Mouse (Mus musculus): ENCODE measurements around the gene Tm9sf2. TPM values are rescaled to one million over a fixed set of nuclear protein-coding genes. Genes with fewer than 3 reads are reported as not detected.

The Tm9sf2 gene
- polyA plus RNA-seq, 1 experiment from 2014 or later, result 72.6 TPM

- no peak overlapping the region for H3K27ac ChIP-seq (replicated peaks)
- H3K27me3 ChIP-seq, result no peaks in the 10 kb centered on the region
- peaks cover 9% of the 10 kb centered on the region for H3K4me1 ChIP-seq (replicated peaks)
- H3K4me2 ChIP-seq, result no peak overlapping the region
- ATAC-seq (ENCODE audit: insufficient read depth), result no peak
- no peak overlapping the region for H3K9ac ChIP-seq
- H3K4me3 ChIP-seq (replicated peaks), result no peak overlapping the region
- WGBS (ENCODE audit: insufficient replicate concordance), result 64% methylated on average over 5 of the region's 5 CpGs
- no peaks in the 10 kb centered on the region for H3K36me3 ChIP-seq (replicated peaks)
- H3K9me3 ChIP-seq (replicated peaks), result no peaks in the 10 kb centered on the region
Measured at GRCm38 (mm10) chr14:122073422-122073821, 33.4 kb upstream of the Tm9sf2 start.

- no peaks in the 10 kb centered on the region; the same call in none of the 2 replicates for H3K4me1 ChIP-seq (replicated peaks)
- H3K9me3 ChIP-seq (replicated peaks), result no peaks in the 10 kb centered on the region
- no peak overlapping the region for H3K4me2 ChIP-seq
- no peaks in the 10 kb centered on the region for H3K36me3 ChIP-seq (replicated peaks)
- 71% methylated on average over 10 of the region's 10 CpGs for WGBS (ENCODE audit: insufficient replicate concordance)
- ATAC-seq (ENCODE audit: insufficient read depth), result no peak
- no peaks in the 10 kb centered on the region for H3K27me3 ChIP-seq
- H3K4me3 ChIP-seq (replicated peaks), result no peak overlapping the region
- no peak overlapping the region for H3K9ac ChIP-seq
- H3K27ac ChIP-seq (replicated peaks), result no peak overlapping the region
Measured at GRCm38 (mm10) chr14:122074360-122074759, 32.5 kb upstream of the Tm9sf2 start.

GRCm38 (mm10) chr14:122075485-122076200 lies 31.2 kb upstream of the Tm9sf2 start:
- Histone ChIP-seq H3K9ac (no peak overlapping the region), H3K4me3 (replicated peaks) (no peak overlapping the region), H3K27ac (replicated peaks) (no peak overlapping the region), H3K36me3 (replicated peaks) (no peaks in the 10 kb centered on the region), H3K9me3 (replicated peaks) (no peaks in the 10 kb centered on the region), H3K27me3 (no peaks in the 10 kb centered on the region), H3K4me1 (replicated peaks) (no peaks in the 10 kb centered on the region; the same call in 1 of the 2 replicates), H3K4me2 (no peak overlapping the region)
- no peak for ATAC-seq (ENCODE audit: insufficient read depth)
- WGBS (ENCODE audit: insufficient replicate concordance), result 72% methylated on average over 21 of the region's 21 CpGs

GRCm38 (mm10) chr14:122077017-122077416 lies 29.8 kb upstream of the Tm9sf2 start:
- WGBS (ENCODE audit: insufficient replicate concordance), result 58% methylated on average over 3 of the region's 3 CpGs
- Histone ChIP-seq H3K27ac (replicated peaks) (no peak overlapping the region), H3K36me3 (replicated peaks) (no peaks in the 10 kb centered on the region), H3K4me3 (replicated peaks) (no peak overlapping the region), H3K4me2 (no peak overlapping the region), H3K27me3 (no peaks in the 10 kb centered on the region), H3K9ac (no peak overlapping the region), H3K4me1 (replicated peaks) (no peaks in the 10 kb centered on the region), H3K9me3 (replicated peaks) (no peaks in the 10 kb centered on the region)
- no peak for ATAC-seq (ENCODE audit: insufficient read depth)

- 33% methylated on average over 6 of the region's 6 CpGs for WGBS (ENCODE audit: insufficient replicate concordance)
- H3K4me2 ChIP-seq, result no peak overlapping the region
- H3K9ac ChIP-seq, result no peak overlapping the region
- H3K9me3 ChIP-seq (replicated peaks), result no peaks in the 10 kb centered on the region
- no peak for ATAC-seq (ENCODE audit: insufficient read depth)
- no peaks in the 10 kb centered on the region for H3K27me3 ChIP-seq
- no peaks in the 10 kb centered on the region for H3K36me3 ChIP-seq (replicated peaks)
- no peak overlapping the region for H3K4me3 ChIP-seq (replicated peaks)
- no peaks in the 10 kb centered on the region for H3K4me1 ChIP-seq (replicated peaks)
- H3K27ac ChIP-seq (replicated peaks), result no peak overlapping the region
Measured at GRCm38 (mm10) chr14:122079428-122079827, 27.4 kb upstream of the Tm9sf2 start.

- H3K27me3 ChIP-seq, result no peaks in the 10 kb centered on the region
- ATAC-seq (ENCODE audit: insufficient read depth), result no peak
- no peak overlapping the region for H3K9ac ChIP-seq
- H3K9me3 ChIP-seq (replicated peaks), result no peaks in the 10 kb centered on the region
- no peaks in the 10 kb centered on the region for H3K36me3 ChIP-seq (replicated peaks)
- no peak overlapping the region for H3K4me3 ChIP-seq (replicated peaks)
- H3K27ac ChIP-seq (replicated peaks), result no peak overlapping the region
- WGBS (ENCODE audit: insufficient replicate concordance), result 76% methylated on average over 5 of the region's 5 CpGs
- no peaks in the 10 kb centered on the region for H3K4me1 ChIP-seq (replicated peaks)
- no peak overlapping the region for H3K4me2 ChIP-seq
Measured at GRCm38 (mm10) chr14:122079921-122080320, 26.9 kb upstream of the Tm9sf2 start.

- no peak overlapping the region for H3K4me3 ChIP-seq (replicated peaks)
- no peak for ATAC-seq (ENCODE audit: insufficient read depth)
- H3K9ac ChIP-seq, result no peak overlapping the region
- H3K9me3 ChIP-seq (replicated peaks), result no peaks in the 10 kb centered on the region
- no peak overlapping the region for H3K4me2 ChIP-seq
- no peak overlapping the region for H3K27ac ChIP-seq (replicated peaks)
- H3K27me3 ChIP-seq, result no peaks in the 10 kb centered on the region
- H3K36me3 ChIP-seq (replicated peaks), result no peaks in the 10 kb centered on the region
- WGBS (ENCODE audit: insufficient replicate concordance), result 22% methylated on average over 3 of the region's 3 CpGs
- no peaks in the 10 kb centered on the region for H3K4me1 ChIP-seq (replicated peaks)
Measured at GRCm38 (mm10) chr14:122081308-122081707, 25.5 kb upstream of the Tm9sf2 start.

- 57% methylated on average over 7 of the region's 7 CpGs for WGBS (ENCODE audit: insufficient replicate concordance)
- H3K36me3 ChIP-seq (replicated peaks), result no peaks in the 10 kb centered on the region
- no peaks in the 10 kb centered on the region for H3K9me3 ChIP-seq (replicated peaks)
- ATAC-seq (ENCODE audit: insufficient read depth), result no peak
- H3K27ac ChIP-seq (replicated peaks), result no peak overlapping the region
- no peaks in the 10 kb centered on the region for H3K27me3 ChIP-seq
- no peak overlapping the region for H3K9ac ChIP-seq
- no peak overlapping the region for H3K4me3 ChIP-seq (replicated peaks)
- no peaks in the 10 kb centered on the region for H3K4me1 ChIP-seq (replicated peaks)
- H3K4me2 ChIP-seq, result no peak overlapping the region
Measured at GRCm38 (mm10) chr14:122083499-122083898, 23.3 kb upstream of the Tm9sf2 start.

- ATAC-seq (ENCODE audit: insufficient read depth), result no peak
- H3K27ac ChIP-seq (replicated peaks), result no peak overlapping the region
- WGBS (ENCODE audit: insufficient replicate concordance), result 47% methylated on average over 5 of the region's 5 CpGs
Measured at GRCm38 (mm10) chr14:122087956-122088355, 18.9 kb upstream of the Tm9sf2 start.

GRCm38 (mm10) chr14:122092363-122092762 lies 14.5 kb upstream of the Tm9sf2 start:
- Histone ChIP-seq H3K27me3 (no peaks in the 10 kb centered on the region), H3K4me3 (replicated peaks) (no peak overlapping the region), H3K9me3 (replicated peaks) (no peaks in the 10 kb centered on the region), H3K27ac (replicated peaks) (no peak overlapping the region), H3K36me3 (replicated peaks) (no peaks in the 10 kb centered on the region), H3K4me1 (replicated peaks) (no peaks in the 10 kb centered on the region), H3K4me2 (no peak overlapping the region), H3K9ac (no peak overlapping the region)
- ATAC-seq (ENCODE audit: insufficient read depth), result no peak
- WGBS (ENCODE audit: insufficient replicate concordance), result 49% methylated on average over 4 of the region's 4 CpGs

More at GRCm38 (mm10) chr14:122087956-122088355, 18.9 kb upstream of the Tm9sf2 start:
- no peaks in the 10 kb centered on the region for H3K27me3 ChIP-seq
- no peaks in the 10 kb centered on the region for H3K4me1 ChIP-seq (replicated peaks)
- no peaks in the 10 kb centered on the region for H3K9me3 ChIP-seq (replicated peaks)
- no peak overlapping the region for H3K4me2 ChIP-seq
- H3K36me3 ChIP-seq (replicated peaks), result no peaks in the 10 kb centered on the region
- H3K4me3 ChIP-seq (replicated peaks), result no peak overlapping the region
- no peak overlapping the region for H3K9ac ChIP-seq

GRCm38 (mm10) chr14:122096331-122096730 lies 10.5 kb upstream of the Tm9sf2 start:
- H3K4me1 ChIP-seq (replicated peaks), result no peaks in the 10 kb centered on the region
- H3K36me3 ChIP-seq (replicated peaks), result no peaks in the 10 kb centered on the region
- H3K9ac ChIP-seq, result no peak overlapping the region
- H3K9me3 ChIP-seq (replicated peaks), result no peaks in the 10 kb centered on the region
- no peak overlapping the region for H3K4me2 ChIP-seq
- WGBS (ENCODE audit: insufficient replicate concordance), result 83% methylated on average over 11 of the region's 11 CpGs
- no peaks in the 10 kb centered on the region for H3K27me3 ChIP-seq
- no peak overlapping the region for H3K27ac ChIP-seq (replicated peaks)
- ATAC-seq (ENCODE audit: insufficient read depth), result no peak
- no peak overlapping the region for H3K4me3 ChIP-seq (replicated peaks)

GRCm38 (mm10) chr14:122099584-122099983 lies 7.3 kb upstream of the Tm9sf2 start:
- no peaks in the 10 kb centered on the region for H3K36me3 ChIP-seq (replicated peaks)
- H3K4me1 ChIP-seq (replicated peaks), result peaks cover 4% of the 10 kb centered on the region
- no peak overlapping the region for H3K9ac ChIP-seq
- 32% methylated on average over 4 of the region's 4 CpGs for WGBS (ENCODE audit: insufficient replicate concordance)
- no peak overlapping the region for H3K4me3 ChIP-seq (replicated peaks)
- H3K4me2 ChIP-seq, result no peak overlapping the region
- H3K27me3 ChIP-seq, result no peaks in the 10 kb centered on the region
- no peaks in the 10 kb centered on the region for H3K9me3 ChIP-seq (replicated peaks)
- no peak for ATAC-seq (ENCODE audit: insufficient read depth)
- no peak overlapping the region for H3K27ac ChIP-seq (replicated peaks)

All from liver, embryonic 15.5 days (tissue).